Mouse (Mus musculus): ENCODE measurements at regions not wholly inside any gene's neighbourhood (a gene's known extent, or its start where the extent isn't known, plus 50 kb on each side); places are given as distances from the start of the nearest gene placed in this dataset.

- no peak for TF ChIP-seq CTCF (IDR thresholded peaks at IDR 0.05 in 2 of 3, conservative IDR thresholded peaks at IDR 0.05 in 1 of 3; ENCODE audit: control insufficient read depth in 1 of 3, insufficient read depth in 1 of 3, low read depth in 2 of 3, low read length in 3 of 3, poor library complexity in 1 of 3, severe bottlenecking in 1 of 3)
- no peak for TF ChIP-seq SIN3A (IDR thresholded peaks at IDR 0.05; ENCODE audit: low read length)
- no peak for TF ChIP-seq ZNF384 (IDR thresholded peaks at IDR 0.05; ENCODE audit: low read depth, low read length)
- no peak for TF ChIP-seq CHD2 (IDR thresholded peaks at IDR 0.05; ENCODE audit: low read length)
- TF ChIP-seq HCFC1 (IDR thresholded peaks at IDR 0.05; ENCODE audit: low read depth, low read length) = no peak
- no peak for TF ChIP-seq POLR2A (IDR thresholded peaks at IDR 0.05; ENCODE audit: control insufficient read depth in 1 of 2, insufficient read depth in 1 of 2, low read depth in 1 of 2, low read length in 2 of 2, poor library complexity in 1 of 2)
- TF ChIP-seq JUND (IDR thresholded peaks at IDR 0.05; ENCODE audit: low read depth, low read length) = no peak
- no peak for TF ChIP-seq ELF1 (IDR thresholded peaks at IDR 0.05; ENCODE audit: low read depth, low read length)
- TF ChIP-seq E2F4 (IDR thresholded peaks at IDR 0.05; ENCODE audit: borderline replicate concordance, low read depth, low read length) = no peak
- no peak for TF ChIP-seq GATA1 (IDR thresholded peaks at IDR 0.05; ENCODE audit: low read depth, low read length)
- no peak for TF ChIP-seq MAX (IDR thresholded peaks at IDR 0.05; ENCODE audit: low read length)
- no peak for TF ChIP-seq EP300 (IDR thresholded peaks at IDR 0.05; ENCODE audit: low read depth in 1 of 2, low read length in 2 of 2)
- TF ChIP-seq MAZ (IDR thresholded peaks at IDR 0.05; ENCODE audit: low read depth, low read length) = no peak
Measured at GRCm38 (mm10) chr13:83979535-83979934, 242.6 kb upstream of the Tmem161b start.
